Mouse (Mus musculus): Measurements from ENCODE around the gene Gm17720. TPM values are rescaled to one million over a fixed set of nuclear protein-coding genes. Genes with fewer than 3 reads are reported as not detected.
A peak's percentile ranks its signal among the peaks of the same experiment; 100 is the strongest.

Gene Gm17720
- polyA plus RNA-seq, 1 experiment from 2014 or later, result not detected

- Histone ChIP-seq H3K4me3 (peak within 1 kb of the TSS; percentile 72), H3K9me3 (no peaks in the 10 kb centered on the region), H3K36me3 (peaks cover 12% of the 10 kb centered on the region), H3K27ac (replicated peaks) (no peak within 1 kb of the TSS), H3K4me1 (peaks cover 13% of the 10 kb centered on the region), H3K9ac (peak within 1 kb of the TSS; percentile 86), H3K27me3 (replicated peaks) (peaks cover 10% of the 10 kb centered on the region; the same call in 1 of the 2 replicates), H3K4me2 (peak within 1 kb of the TSS; percentile 89)
- ATAC-seq (ENCODE audit: extremely low read depth, insufficient number of reproducible peaks, low FRiP score, low TSS enrichment), result no peak; the same call in 1 of the 2 replicates
- WGBS, result 8% methylated on average over 54 of the region's 54 CpGs
Observed at GRCm38 (mm10) chr8:110079282-110080221, 23.0 kb downstream of the Gm17720 start, which contains the start of gene Zfp612. Gene Zfp612, plus strand, starts transcription at chr8:110079746.

GRCm38 (mm10) chr8:110074496-110074895 is 28.1 kb downstream of the Gm17720 start:
- 78% methylated on average over 8 of the region's 8 CpGs for WGBS
- Histone ChIP-seq H3K36me3 (no peaks in the 10 kb centered on the region), H3K4me1 (peaks cover 4% of the 10 kb centered on the region; the same call in 1 of the 2 replicates), H3K9me3 (no peaks in the 10 kb centered on the region), H3K27ac (replicated peaks) (no peak overlapping the region), H3K4me3 (no peak overlapping the region), H3K27me3 (replicated peaks) (peaks cover 10% of the 10 kb centered on the region; the same call in 1 of the 2 replicates), H3K9ac (no peak overlapping the region), H3K4me2 (no peak overlapping the region)
- ATAC-seq (ENCODE audit: extremely low read depth, insufficient number of reproducible peaks, low FRiP score, low TSS enrichment), result no peak

- no peak for ATAC-seq (ENCODE audit: extremely low read depth, insufficient number of reproducible peaks, low FRiP score, low TSS enrichment)
- H3K27me3 ChIP-seq (replicated peaks), result peaks cover 9% of the 10 kb centered on the region; the same call in 1 of the 2 replicates
- 13% methylated on average over 9 of the region's 9 CpGs for WGBS
Observed at GRCm38 (mm10) chr8:110071600-110071999, 31.0 kb downstream of the Gm17720 start.

GRCm38 (mm10) chr8:110069706-110070105 is 32.8 kb downstream of the Gm17720 start:
- WGBS, result 81% methylated on average over 4 of the region's 4 CpGs
- no peaks in the 10 kb centered on the region for H3K36me3 ChIP-seq
- H3K27me3 ChIP-seq (replicated peaks), result no peaks in the 10 kb centered on the region; the same call in 1 of the 2 replicates
- no peak overlapping the region for H3K27ac ChIP-seq (replicated peaks)
- H3K4me3 ChIP-seq, result no peak overlapping the region
- no peaks in the 10 kb centered on the region for H3K4me1 ChIP-seq
- H3K9ac ChIP-seq, result no peak overlapping the region
- no peak overlapping the region for H3K4me2 ChIP-seq
- H3K9me3 ChIP-seq, result no peaks in the 10 kb centered on the region
- no peak for ATAC-seq (ENCODE audit: extremely low read depth, insufficient number of reproducible peaks, low FRiP score, low TSS enrichment)

More at GRCm38 (mm10) chr8:110071600-110071999, 31.0 kb downstream of the Gm17720 start:
- no peaks in the 10 kb centered on the region for H3K36me3 ChIP-seq
- H3K4me3 ChIP-seq, result no peak overlapping the region
- H3K9ac ChIP-seq, result no peak overlapping the region
- no peak overlapping the region for H3K4me2 ChIP-seq
- H3K9me3 ChIP-seq, result no peaks in the 10 kb centered on the region
- H3K27ac ChIP-seq (replicated peaks), result no peak overlapping the region
- H3K4me1 ChIP-seq, result no peaks in the 10 kb centered on the region

- WGBS, result 84% methylated on average over 4 of the region's 4 CpGs
- ATAC-seq (ENCODE audit: extremely low read depth, insufficient number of reproducible peaks, low FRiP score, low TSS enrichment), result no peak
Observed at GRCm38 (mm10) chr8:110065676-110066075, 36.9 kb downstream of the Gm17720 start.

GRCm38 (mm10) chr8:110064606-110065365 is 37.8 kb downstream of the Gm17720 start:
- Histone ChIP-seq H3K9me3 (no peaks in the 10 kb centered on the region), H3K4me1 (no peaks in the 10 kb centered on the region), H3K36me3 (no peaks in the 10 kb centered on the region), H3K27me3 (replicated peaks) (no peaks in the 10 kb centered on the region), H3K4me2 (no peak overlapping the region), H3K9ac (no peak overlapping the region), H3K27ac (replicated peaks) (no peak overlapping the region), H3K4me3 (no peak overlapping the region)
- WGBS, result 85% methylated on average over 18 of the region's 18 CpGs
- no peak for ATAC-seq (ENCODE audit: extremely low read depth, insufficient number of reproducible peaks, low FRiP score, low TSS enrichment)

More at GRCm38 (mm10) chr8:110065676-110066075, 36.9 kb downstream of the Gm17720 start:
- no peak overlapping the region for H3K27ac ChIP-seq (replicated peaks)
- H3K27me3 ChIP-seq (replicated peaks), result no peaks in the 10 kb centered on the region
- no peak overlapping the region for H3K4me3 ChIP-seq
- no peaks in the 10 kb centered on the region for H3K36me3 ChIP-seq
- H3K4me2 ChIP-seq, result no peak overlapping the region
- H3K9me3 ChIP-seq, result no peaks in the 10 kb centered on the region
- H3K9ac ChIP-seq, result no peak overlapping the region
- no peaks in the 10 kb centered on the region for H3K4me1 ChIP-seq

GRCm38 (mm10) chr8:110064161-110064560 is 38.4 kb downstream of the Gm17720 start:
- Histone ChIP-seq H3K9ac (no peak overlapping the region), H3K36me3 (no peaks in the 10 kb centered on the region), H3K4me1 (no peaks in the 10 kb centered on the region), H3K9me3 (no peaks in the 10 kb centered on the region), H3K4me2 (no peak overlapping the region), H3K27ac (replicated peaks) (no peak overlapping the region), H3K27me3 (replicated peaks) (no peaks in the 10 kb centered on the region), H3K4me3 (no peak overlapping the region)
- ATAC-seq (ENCODE audit: extremely low read depth, insufficient number of reproducible peaks, low FRiP score, low TSS enrichment), result no peak
- WGBS, result 69% methylated on average over 9 of the region's 9 CpGs

GRCm38 (mm10) chr8:110058207-110058606 is 44.3 kb downstream of the Gm17720 start:
- no peak for ATAC-seq (ENCODE audit: extremely low read depth, insufficient number of reproducible peaks, low FRiP score, low TSS enrichment)
- Histone ChIP-seq H3K27ac (replicated peaks) (no peak overlapping the region), H3K9ac (no peak overlapping the region)

GRCm38 (mm10) chr8:110051208-110051607 is 51.3 kb downstream of the Gm17720 start:
- no peaks in the 10 kb centered on the region for H3K27me3 ChIP-seq (replicated peaks)
- ATAC-seq (ENCODE audit: extremely low read depth, insufficient number of reproducible peaks, low FRiP score, low TSS enrichment), result no peak
- H3K36me3 ChIP-seq, result no peaks in the 10 kb centered on the region
- H3K9ac ChIP-seq, result no peak overlapping the region
- H3K4me2 ChIP-seq, result no peak overlapping the region
- 72% methylated on average over 6 of the region's 6 CpGs for WGBS
- no peak overlapping the region for H3K27ac ChIP-seq (replicated peaks)
- no peaks in the 10 kb centered on the region for H3K9me3 ChIP-seq
- H3K4me1 ChIP-seq, result no peaks in the 10 kb centered on the region
- H3K4me3 ChIP-seq, result no peak overlapping the region

More at GRCm38 (mm10) chr8:110058207-110058606, 44.3 kb downstream of the Gm17720 start:
- no peaks in the 10 kb centered on the region for H3K4me1 ChIP-seq
- H3K4me3 ChIP-seq, result no peak overlapping the region
- H3K4me2 ChIP-seq, result no peak overlapping the region
- H3K9me3 ChIP-seq, result no peaks in the 10 kb centered on the region
- no peaks in the 10 kb centered on the region for H3K36me3 ChIP-seq
- H3K27me3 ChIP-seq (replicated peaks), result no peaks in the 10 kb centered on the region
- WGBS, result 58% methylated on average over 8 of the region's 8 CpGs

- H3K36me3 ChIP-seq, result no peaks in the 10 kb centered on the region
- no peak overlapping the region for H3K27ac ChIP-seq (replicated peaks)
- WGBS, result 50% methylated on average over 4 of the region's 4 CpGs
- ATAC-seq (ENCODE audit: extremely low read depth, insufficient number of reproducible peaks, low FRiP score, low TSS enrichment), result no peak
- no peak overlapping the region for H3K4me3 ChIP-seq
- H3K27me3 ChIP-seq (replicated peaks), result no peaks in the 10 kb centered on the region
- no peak overlapping the region for H3K4me2 ChIP-seq
- H3K9ac ChIP-seq, result no peak overlapping the region
- peaks cover 15% of the 10 kb centered on the region for H3K4me1 ChIP-seq
- no peaks in the 10 kb centered on the region for H3K9me3 ChIP-seq
Observed at GRCm38 (mm10) chr8:110040509-110040908, 62.0 kb downstream of the Gm17720 start.

GRCm38 (mm10) chr8:110039659-110040058 is 62.9 kb downstream of the Gm17720 start, which contains the start of gene Chst4:
Gene Chst4, minus strand, starts transcription at chr8:110039740.
- H3K4me3 ChIP-seq, result no peak within 1 kb of the TSS
- no peaks in the 10 kb centered on the region for H3K9me3 ChIP-seq
- H3K27ac ChIP-seq (replicated peaks), result no peak within 1 kb of the TSS
- 75% methylated on average over 5 of the region's 5 CpGs for WGBS
- no peaks in the 10 kb centered on the region for H3K36me3 ChIP-seq
- H3K4me1 ChIP-seq, result peaks cover 17% of the 10 kb centered on the region
- no peak within 1 kb of the TSS for H3K4me2 ChIP-seq
- ATAC-seq (ENCODE audit: extremely low read depth, insufficient number of reproducible peaks, low FRiP score, low TSS enrichment), result no peak
- no peaks in the 10 kb centered on the region for H3K27me3 ChIP-seq (replicated peaks)
- H3K9ac ChIP-seq, result no peak within 1 kb of the TSS

Data from heart, embryonic 13.5 days (tissue).